Mouse (Mus musculus) heart, postnatal 4 days (tissue): ENCODE measurements around the gene Hsd17b6. TPM values are rescaled to one million over a fixed set of nuclear protein-coding genes. Genes with fewer than 3 reads are reported as not detected.
"Not testable (repeated sequence)": the region's sequence is repeated elsewhere in the genome, so short reads cannot be mapped to it uniquely, and the experiment has no call there.

Source experiments
- DNase-seq: peaks from one replicate; pipeline ENCODE4 v3.0.0; 2021
- total RNA-seq, 2 experiments: library from RNA; stranded (reverse); gene quantifications; 2 replicates each; pipeline ENCODE4 v1.2.3; 2021

The Hsd17b6 gene
- not detected for total RNA-seq

GRCm38 (mm10) chr10:128007446-128007845, at the start of gene Hsd17b6:
Gene Hsd17b6, minus strand, starts transcription at chr10:128007611.
- DNase-seq, result no peak

- no peak for DNase-seq
These were observed 45.6 kb upstream of the Hsd17b6 start for GRCm38 (mm10) chr10:128053001-128053400.

GRCm38 (mm10) chr10:128052136-128052535, 44.7 kb upstream of the Hsd17b6 start:
- DNase-seq, result not testable (repeated sequence)

- DNase-seq, result no peak
These were observed 44.2 kb upstream of the Hsd17b6 start for GRCm38 (mm10) chr10:128051589-128051988.

- no peak for DNase-seq
These were observed 42.9 kb upstream of the Hsd17b6 start for GRCm38 (mm10) chr10:128050355-128050754.

GRCm38 (mm10) chr10:128049741-128050140, 42.3 kb upstream of the Hsd17b6 start:
- no peak for DNase-seq

GRCm38 (mm10) chr10:128048157-128048556, 40.7 kb upstream of the Hsd17b6 start:
- DNase-seq, result no peak

GRCm38 (mm10) chr10:128043041-128043835, 35.8 kb upstream of the Hsd17b6 start:
- DNase-seq, result no peak

GRCm38 (mm10) chr10:128042466-128042865, 35.1 kb upstream of the Hsd17b6 start:
- no peak for DNase-seq

GRCm38 (mm10) chr10:128041636-128042035, 34.2 kb upstream of the Hsd17b6 start:
- no peak for DNase-seq

GRCm38 (mm10) chr10:128040293-128040692, 32.9 kb upstream of the Hsd17b6 start:
- no peak for DNase-seq

GRCm38 (mm10) chr10:128039858-128040257, 32.4 kb upstream of the Hsd17b6 start:
- no peak for DNase-seq

GRCm38 (mm10) chr10:128039167-128039566, 31.8 kb upstream of the Hsd17b6 start:
- DNase-seq, result no peak

- DNase-seq, result no peak
These were observed 30.5 kb upstream of the Hsd17b6 start for GRCm38 (mm10) chr10:128037921-128038320.

GRCm38 (mm10) chr10:128036746-128037425, 29.5 kb upstream of the Hsd17b6 start:
- peak; percentile 83 for DNase-seq

GRCm38 (mm10) chr10:128030860-128031259, 23.4 kb upstream of the Hsd17b6 start:
- DNase-seq, result no peak

- no peak for DNase-seq
These were observed 22.5 kb upstream of the Hsd17b6 start for GRCm38 (mm10) chr10:128029931-128030330.

- DNase-seq, result no peak
These were observed 16.1 kb upstream of the Hsd17b6 start for GRCm38 (mm10) chr10:128023496-128023895.

GRCm38 (mm10) chr10:128022196-128022595, 14.8 kb upstream of the Hsd17b6 start:
- no peak for DNase-seq

- peak; percentile 78 for DNase-seq
These were observed 7.9 kb upstream of the Hsd17b6 start, which contains the start of gene Prim1 for GRCm38 (mm10) chr10:128015068-128015934. Gene Prim1, plus strand, starts transcription at chr10:128015168.

- no peak for DNase-seq
These were observed 2.3 kb upstream of the Hsd17b6 start for GRCm38 (mm10) chr10:128009735-128010134.

GRCm38 (mm10) chr10:128008207-128008889, 937 bp upstream of the Hsd17b6 start:
- DNase-seq, result peak; percentile 84
